Comparison of ENCODE assay signal across 11 mouse cellular contexts in the genomic region with DNA sequence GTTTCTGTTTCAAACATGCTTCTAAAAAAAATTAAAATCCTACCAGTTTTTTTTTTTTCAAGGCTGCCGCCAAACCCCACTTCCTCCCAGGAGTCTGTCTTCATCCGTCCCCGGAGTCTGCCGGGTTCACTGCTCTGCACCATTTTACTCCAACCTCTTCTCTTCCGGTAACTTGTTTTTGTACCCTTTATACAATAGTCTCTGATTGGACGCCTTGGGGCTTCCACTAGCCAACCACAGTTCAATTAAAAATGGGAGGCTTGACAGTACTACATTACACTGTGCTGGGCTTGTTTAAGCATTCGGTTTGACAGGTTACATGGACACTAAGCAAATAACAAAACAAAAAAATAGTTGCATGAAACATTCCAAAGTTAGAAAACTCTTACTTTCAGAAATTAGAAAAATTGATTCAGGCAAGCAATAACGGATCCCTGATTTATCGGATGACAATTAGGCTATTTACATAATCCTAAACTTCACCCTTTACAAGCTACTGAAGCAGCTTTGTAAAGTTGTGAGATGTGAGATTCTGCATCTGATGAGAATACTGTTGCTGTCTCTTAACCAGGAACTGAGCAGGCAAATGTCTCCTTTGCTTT.
DNase-seq lines count a peak whose midpoint lies in the region; ATAC-seq and TF ChIP-seq lines count a peak whose summit lies in the region.
"Had no signal": no experiment of that assay in that cellular context is flagged by ENCODE, and none has a peak within 500 bp of the region (broad histone marks: within the 10 kb centered on the region; RNA-seq: fewer than 3 reads in every experiment).

No protein-coding gene starts in this region.

- TF ChIP-seq POLR2A in cortical plate, adult 2 months (IDR thresholded peaks at IDR 0.05; ENCODE audit: extremely low read depth, insufficient read depth, low read length): no peak

- no peak overlapping the region for H3K4me3 ChIP-seq in heart, embryonic 11.5 days (ENCODE audit: low read depth, low read length)
- H3K4me3 ChIP-seq in cortical plate, adult 2 months (ENCODE audit: insufficient read depth, low read length): peak overlapping the region; percentile 29
- no peak overlapping the region for H3K4me3 ChIP-seq in intestine, embryonic 16.5 days (ENCODE audit: low read length)

- no peak overlapping the region for H3K9ac ChIP-seq in heart, embryonic 11.5 days (ENCODE audit: low read depth, low read length)
- H3K9ac ChIP-seq in intestine, embryonic 16.5 days (ENCODE audit: low read depth, low read length): no peak overlapping the region

- no peak overlapping the region for H3K27ac ChIP-seq in heart, embryonic 11.5 days (ENCODE audit: low read depth, low read length)
- no peak overlapping the region for H3K27ac ChIP-seq in cortical plate, adult 2 months (ENCODE audit: insufficient read depth, low read length)
- no peak overlapping the region for H3K27ac ChIP-seq in intestine, embryonic 16.5 days (ENCODE audit: low read length)

- DNase-seq in heart, adult 11 months: peak; percentile 96
- peak; percentile 48 to 56 for DNase-seq in B cell, adult 2 months
- no peak for DNase-seq in gastrocnemius, adult 8-10 months (ENCODE audit: low spot score in 2 of 2)
- DNase-seq in urinary bladder, adult 2 months (ENCODE audit: low spot score): no peak
- DNase-seq: cerebellum, postnatal 10 days; right cerebral cortex, postnatal 4 days had no signal

- H3K27me3 ChIP-seq in heart, embryonic 11.5 days (ENCODE audit: control insufficient read depth, insufficient read depth, low read length): no peaks in the 10 kb centered on the region
- H3K27me3 ChIP-seq in intestine, embryonic 16.5 days (replicated peaks; ENCODE audit: control insufficient read depth, insufficient read depth, low read length): no peaks in the 10 kb centered on the region

- ATAC-seq in heart, embryonic 11.5 days (replicated peaks; ENCODE audit: insufficient number of reproducible peaks, low FRiP score, low TSS enrichment): no peak
- ATAC-seq in megakaryocyte, adult 5-6 weeks (ENCODE audit: poor library complexity, severe bottlenecking): peak; percentile 75
- ATAC-seq in intestine, embryonic 16.5 days: no peak
- ATAC-seq: lung, postnatal 0 days had no signal

- WGBS in heart, embryonic 11.5 days (ENCODE audit: insufficient replicate concordance): 78% methylated on average over 9 of the region's 9 CpGs
- WGBS in intestine, embryonic 16.5 days: 81% methylated on average over 9 of the region's 9 CpGs

- H3K4me1 ChIP-seq in heart, embryonic 11.5 days (ENCODE audit: control insufficient read depth, insufficient read depth, low read length): no peaks in the 10 kb centered on the region; the same call in 1 of the 2 replicates
- no peaks in the 10 kb centered on the region for H3K4me1 ChIP-seq in cortical plate, adult 2 months (ENCODE audit: control insufficient read depth, insufficient read depth, low read length)
- H3K4me1 ChIP-seq in intestine, embryonic 16.5 days (ENCODE audit: control insufficient read depth, insufficient read depth, low read length): no peaks in the 10 kb centered on the region

- no peaks in the 10 kb centered on the region for H3K36me3 ChIP-seq in heart, embryonic 11.5 days (ENCODE audit: control insufficient read depth, insufficient read depth, low read length)
- H3K36me3 ChIP-seq in intestine, embryonic 16.5 days (ENCODE audit: control insufficient read depth, insufficient read depth, low read length): no peaks in the 10 kb centered on the region

- no peak for TF ChIP-seq CTCF in cortical plate, adult 2 months (IDR thresholded peaks at IDR 0.05; ENCODE audit: extremely low read depth, insufficient read depth, low read length)

- no peak overlapping the region for H3K4me2 ChIP-seq in heart, embryonic 11.5 days
- H3K4me2 ChIP-seq in intestine, embryonic 16.5 days (ENCODE audit: low read depth, low read length): no peak overlapping the region

- H3K9me3 ChIP-seq in heart, embryonic 11.5 days (replicated peaks; ENCODE audit: control insufficient read depth, low read length): no peaks in the 10 kb centered on the region
- H3K9me3 ChIP-seq in intestine, embryonic 16.5 days (ENCODE audit: control insufficient read depth, low read length): no peaks in the 10 kb centered on the region

Comparison
In these comparisons a context has a peak if more than half of its experiments do, and no peak if none do; other contexts are left out.
1. DNase-seq: peak in heart, adult 11 months (single experiment) and B cell, adult 2 months (2 of 2); none in gastrocnemius, adult 8-10 months (0 of 2) and urinary bladder, adult 2 months (single experiment).